Mouse (Mus musculus): ENCODE data around the gene Pdk2. TPM values are rescaled to one million over a fixed set of nuclear protein-coding genes. Genes with fewer than 3 reads are reported as not detected.

Pdk2 gene
- polyA plus RNA-seq, 1 experiment from 2014 or later = 10.2 TPM

- H3K4me3 ChIP-seq (replicated peaks) = no peak overlapping the region
- H3K9me3 ChIP-seq (replicated peaks) = no peaks in the 10 kb centered on the region
- H3K4me1 ChIP-seq (replicated peaks) = peaks cover 95% of the 10 kb centered on the region
- 85% methylated on average over 21 of the region's 21 CpGs for WGBS (ENCODE audit: insufficient replicate concordance)
- no peaks in the 10 kb centered on the region for H3K27me3 ChIP-seq
- H3K36me3 ChIP-seq (replicated peaks) = peaks cover 88% of the 10 kb centered on the region
- H3K4me2 ChIP-seq = no peak overlapping the region
- no peak overlapping the region for H3K9ac ChIP-seq
- H3K27ac ChIP-seq (replicated peaks) = peak overlapping the region; percentile 30
- no peak for ATAC-seq (ENCODE audit: insufficient read depth)
Observed at GRCm38 (mm10) chr11:95001584-95002347, 39.4 kb downstream of the Pdk2 start.

- WGBS (ENCODE audit: insufficient replicate concordance) = 3% methylated on average over 8 of the region's 8 CpGs
- H3K27ac ChIP-seq (replicated peaks) = peak overlapping the region; percentile 68
- H3K4me3 ChIP-seq (replicated peaks) = no peak overlapping the region
- no peaks in the 10 kb centered on the region for H3K9me3 ChIP-seq (replicated peaks)
- H3K4me1 ChIP-seq (replicated peaks) = peaks cover 95% of the 10 kb centered on the region
- peak overlapping the region; percentile 97 for H3K4me2 ChIP-seq
- H3K36me3 ChIP-seq (replicated peaks) = peaks cover 95% of the 10 kb centered on the region
- no peaks in the 10 kb centered on the region for H3K27me3 ChIP-seq
- peak; percentile 20; the same call in 1 of the 2 replicates for ATAC-seq (ENCODE audit: insufficient read depth)
- H3K9ac ChIP-seq = peak overlapping the region; percentile 18; the same call in 1 of the 2 replicates
Observed at GRCm38 (mm10) chr11:95001058-95001457, 40.1 kb downstream of the Pdk2 start.

- 14% methylated on average over 4 of the region's 4 CpGs for WGBS (ENCODE audit: insufficient replicate concordance)
- Histone ChIP-seq H3K36me3 (replicated peaks) (peaks cover 90% of the 10 kb centered on the region), H3K27ac (replicated peaks) (peak overlapping the region; percentile 68), H3K9me3 (replicated peaks) (no peaks in the 10 kb centered on the region), H3K4me1 (replicated peaks) (peaks cover 95% of the 10 kb centered on the region), H3K27me3 (no peaks in the 10 kb centered on the region), H3K9ac (peak overlapping the region; percentile 18; the same call in 1 of the 2 replicates), H3K4me3 (replicated peaks) (no peak overlapping the region), H3K4me2 (peak overlapping the region; percentile 97)
- no peak for ATAC-seq (ENCODE audit: insufficient read depth)
Observed at GRCm38 (mm10) chr11:95000548-95000947, 40.6 kb downstream of the Pdk2 start.

- Histone ChIP-seq H3K27ac (replicated peaks) (peak overlapping the region; percentile 68), H3K36me3 (replicated peaks) (peaks cover 86% of the 10 kb centered on the region), H3K4me3 (replicated peaks) (no peak overlapping the region), H3K9ac (peak overlapping the region; percentile 18; the same call in 1 of the 2 replicates), H3K4me2 (peak overlapping the region; percentile 97), H3K9me3 (replicated peaks) (no peaks in the 10 kb centered on the region), H3K27me3 (no peaks in the 10 kb centered on the region), H3K4me1 (replicated peaks) (peaks cover 95% of the 10 kb centered on the region)
- no peak for ATAC-seq (ENCODE audit: insufficient read depth)
- 67% methylated on average over 8 of the region's 8 CpGs for WGBS (ENCODE audit: insufficient replicate concordance)
Observed at GRCm38 (mm10) chr11:95000128-95000527, 41.0 kb downstream of the Pdk2 start.

- Histone ChIP-seq H3K9me3 (replicated peaks) (no peaks in the 10 kb centered on the region), H3K4me2 (peak overlapping the region; percentile 97), H3K27me3 (no peaks in the 10 kb centered on the region), H3K27ac (replicated peaks) (peak overlapping the region; percentile 90), H3K9ac (peak overlapping the region; percentile 61), H3K4me3 (replicated peaks) (peak overlapping the region; percentile 56), H3K36me3 (replicated peaks) (peaks cover 66% of the 10 kb centered on the region), H3K4me1 (replicated peaks) (peaks cover 100% of the 10 kb centered on the region)
- ATAC-seq (ENCODE audit: insufficient read depth) = peak; percentile 60
- WGBS (ENCODE audit: insufficient replicate concordance) = 41% methylated on average over 16 of the region's 16 CpGs
Observed at GRCm38 (mm10) chr11:94998041-94998531, 43.1 kb downstream of the Pdk2 start.

GRCm38 (mm10) chr11:94997596-94997995, 43.6 kb downstream of the Pdk2 start:
- no peaks in the 10 kb centered on the region for H3K9me3 ChIP-seq (replicated peaks)
- peaks cover 100% of the 10 kb centered on the region for H3K4me1 ChIP-seq (replicated peaks)
- H3K9ac ChIP-seq = peak overlapping the region; percentile 61
- peak overlapping the region; percentile 97 for H3K4me2 ChIP-seq
- peak overlapping the region; percentile 90 for H3K27ac ChIP-seq (replicated peaks)
- peak; percentile 93 for ATAC-seq (ENCODE audit: insufficient read depth)
- H3K36me3 ChIP-seq (replicated peaks) = peaks cover 62% of the 10 kb centered on the region
- H3K27me3 ChIP-seq = no peaks in the 10 kb centered on the region
- 10% methylated on average over 5 of the region's 5 CpGs for WGBS (ENCODE audit: insufficient replicate concordance)
- peak overlapping the region; percentile 56 for H3K4me3 ChIP-seq (replicated peaks)

GRCm38 (mm10) chr11:94996984-94997383, 44.2 kb downstream of the Pdk2 start:
- peaks cover 100% of the 10 kb centered on the region for H3K4me1 ChIP-seq (replicated peaks)
- 55% methylated on average over 6 of the region's 6 CpGs for WGBS (ENCODE audit: insufficient replicate concordance)
- peak overlapping the region; percentile 61; the same call in 1 of the 2 replicates for H3K9ac ChIP-seq
- ATAC-seq (ENCODE audit: insufficient read depth) = no peak
- peaks cover 55% of the 10 kb centered on the region for H3K36me3 ChIP-seq (replicated peaks)
- peak overlapping the region; percentile 90 for H3K27ac ChIP-seq (replicated peaks)
- H3K9me3 ChIP-seq (replicated peaks) = no peaks in the 10 kb centered on the region
- H3K4me3 ChIP-seq (replicated peaks) = peak overlapping the region; percentile 56; the same call in 1 of the 2 replicates
- no peaks in the 10 kb centered on the region for H3K27me3 ChIP-seq
- H3K4me2 ChIP-seq = peak overlapping the region; percentile 97

GRCm38 (mm10) chr11:94996101-94996500, 45.1 kb downstream of the Pdk2 start:
- peak overlapping the region; percentile 90 for H3K27ac ChIP-seq (replicated peaks)
- H3K4me1 ChIP-seq (replicated peaks) = peaks cover 99% of the 10 kb centered on the region
- peaks cover 48% of the 10 kb centered on the region for H3K36me3 ChIP-seq (replicated peaks)
- no peaks in the 10 kb centered on the region for H3K9me3 ChIP-seq (replicated peaks)
- H3K4me3 ChIP-seq (replicated peaks) = peak overlapping the region; percentile 89; the same call in 1 of the 2 replicates
- no peaks in the 10 kb centered on the region for H3K27me3 ChIP-seq
- 77% methylated on average over 8 of the region's 8 CpGs for WGBS (ENCODE audit: insufficient replicate concordance)
- H3K9ac ChIP-seq = peak overlapping the region; percentile 94; the same call in 1 of the 2 replicates
- ATAC-seq (ENCODE audit: insufficient read depth) = no peak
- H3K4me2 ChIP-seq = peak overlapping the region; percentile 97

- Histone ChIP-seq H3K27me3 (no peaks in the 10 kb centered on the region), H3K4me3 (replicated peaks) (peak overlapping the region; percentile 89), H3K9ac (peak overlapping the region; percentile 94), H3K27ac (replicated peaks) (peak overlapping the region; percentile 90), H3K36me3 (replicated peaks) (peaks cover 39% of the 10 kb centered on the region), H3K9me3 (replicated peaks) (no peaks in the 10 kb centered on the region), H3K4me1 (replicated peaks) (peaks cover 95% of the 10 kb centered on the region), H3K4me2 (peak overlapping the region; percentile 97)
- no peak for ATAC-seq (ENCODE audit: insufficient read depth)
- WGBS (ENCODE audit: insufficient replicate concordance) = 45% methylated on average over 11 of the region's 11 CpGs
Observed at GRCm38 (mm10) chr11:94994947-94995772, 46.0 kb downstream of the Pdk2 start.

- Histone ChIP-seq H3K4me3 (replicated peaks) (peak overlapping the region; percentile 89), H3K9me3 (replicated peaks) (no peaks in the 10 kb centered on the region), H3K27ac (replicated peaks) (peak overlapping the region; percentile 90), H3K9ac (peak overlapping the region; percentile 94), H3K4me2 (peak overlapping the region; percentile 97), H3K36me3 (replicated peaks) (peaks cover 31% of the 10 kb centered on the region), H3K4me1 (replicated peaks) (peaks cover 95% of the 10 kb centered on the region), H3K27me3 (no peaks in the 10 kb centered on the region)
- ATAC-seq (ENCODE audit: insufficient read depth) = no peak
- WGBS (ENCODE audit: insufficient replicate concordance) = 19% methylated on average over 10 of the region's 10 CpGs
Observed at GRCm38 (mm10) chr11:94994208-94994814, 46.8 kb downstream of the Pdk2 start.

Measured in liver, embryonic 15.5 days (tissue).